ENCODE assay signal across 24 mouse cellular contexts in the genomic region with DNA sequence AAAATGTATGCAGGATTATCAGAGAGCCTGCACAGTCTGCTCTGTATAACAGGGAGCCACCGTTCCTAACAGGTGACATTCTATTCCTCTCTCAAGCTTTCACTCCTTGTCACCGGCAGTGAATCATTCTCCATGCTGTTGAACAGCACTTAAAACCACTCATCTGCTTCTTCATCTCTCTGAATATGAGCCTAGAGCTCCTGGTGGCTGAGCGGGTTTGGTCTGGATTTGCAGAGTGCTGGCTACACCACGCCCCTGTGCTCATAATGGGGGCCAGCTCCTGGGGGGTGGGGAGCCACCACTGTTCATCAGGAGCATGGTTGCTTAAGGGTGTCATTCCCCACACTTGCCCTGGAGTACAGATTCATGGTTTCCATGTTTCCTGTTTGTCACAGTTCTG.
DNase-seq lines count a peak whose midpoint lies in the region; ATAC-seq and TF ChIP-seq lines count a peak whose summit lies in the region.
"Had no signal": no experiment of that assay in that cellular context is flagged by ENCODE, and none has a peak within 500 bp of the region (broad histone marks: within the 10 kb centered on the region; RNA-seq: fewer than 3 reads in every experiment).

No protein-coding gene starts in this region.

- H3K4me3 ChIP-seq in hindbrain, embryonic 16.5 days (ENCODE audit: low read length) = no peak overlapping the region
- H3K4me3 ChIP-seq in hindbrain, embryonic 10.5 days = no peak overlapping the region
- H3K4me3 ChIP-seq in neural tube, embryonic 14.5 days (ENCODE audit: low read depth, low read length) = no peak overlapping the region
- H3K4me3 ChIP-seq: forebrain, embryonic 13.5 days; heart, embryonic 13.5 days; kidney, embryonic 15.5 days; liver, embryonic 13.5 days; lung, embryonic 15.5 days; megakaryocyte, embryonic 14.5 days had no signal

- 89% methylated on average over 4 of the region's 4 CpGs for whole genome bisulfite sequencing in hindbrain, embryonic 16.5 days
- WGBS in hindbrain, embryonic 10.5 days = 85% methylated on average over 4 of the region's 4 CpGs
- WGBS in neural tube, embryonic 14.5 days = 78% methylated on average over 4 of the region's 4 CpGs

- H3K4me2 ChIP-seq in hindbrain, embryonic 16.5 days (ENCODE audit: low read length) = no peak overlapping the region
- H3K4me2 ChIP-seq in neural tube, embryonic 14.5 days (ENCODE audit: low read depth, low read length) = no peak overlapping the region
- H3K4me2 ChIP-seq: forebrain, embryonic 13.5 days; heart, embryonic 13.5 days; kidney, embryonic 15.5 days; liver, embryonic 13.5 days; lung, embryonic 15.5 days had no signal

- no peak for TF ChIP-seq CTCF in brain, embryonic 14.5 days (IDR thresholded peaks at IDR 0.05; ENCODE audit: borderline replicate concordance, extremely low read depth, insufficient read depth, insufficient read length)

- no peak overlapping the region for H3K9ac ChIP-seq in hindbrain, embryonic 16.5 days (ENCODE audit: low read depth, low read length)
- no peak overlapping the region for H3K9ac ChIP-seq in neural tube, embryonic 14.5 days (replicated peaks; ENCODE audit: low read depth, low read length)
- H3K9ac ChIP-seq: forebrain, embryonic 13.5 days; heart, embryonic 13.5 days; kidney, embryonic 15.5 days; liver, embryonic 13.5 days; lung, embryonic 15.5 days had no signal

- no peak overlapping the region for H3K27ac ChIP-seq in hindbrain, embryonic 16.5 days (ENCODE audit: low read depth, low read length)
- no peak overlapping the region for H3K27ac ChIP-seq in hindbrain, embryonic 10.5 days
- no peak overlapping the region for H3K27ac ChIP-seq in neural tube, embryonic 14.5 days (ENCODE audit: low read depth, low read length)
- H3K27ac ChIP-seq: forebrain, embryonic 13.5 days; heart, embryonic 13.5 days; kidney, embryonic 15.5 days; liver, embryonic 13.5 days; lung, embryonic 15.5 days had no signal

- no peak for TF ChIP-seq POLR2A in brain, embryonic 14.5 days (IDR thresholded peaks at IDR 0.05; ENCODE audit: borderline replicate concordance, extremely low read depth, insufficient read depth, insufficient read length, poor library complexity, severe bottlenecking)

- no peaks in the 10 kb centered on the region for H3K36me3 ChIP-seq in hindbrain, embryonic 16.5 days (ENCODE audit: control insufficient read depth, insufficient read depth, low read length)
- H3K36me3 ChIP-seq in hindbrain, embryonic 10.5 days = no peaks in the 10 kb centered on the region
- no peaks in the 10 kb centered on the region for H3K36me3 ChIP-seq in neural tube, embryonic 14.5 days (ENCODE audit: control insufficient read depth, insufficient read depth, low read length)
- H3K36me3 ChIP-seq: heart, embryonic 13.5 days; kidney, embryonic 15.5 days; liver, embryonic 13.5 days; lung, embryonic 15.5 days had no signal

- ATAC-seq in hindbrain, embryonic 16.5 days = 0 out of 2 replicates have a peak, but pooled peaks have one; percentile 58
- peak; percentile 41; the same call in 1 of the 2 replicates for ATAC-seq in neural tube, embryonic 14.5 days (ENCODE audit: low read depth)
- ATAC-seq: forebrain, embryonic 13.5 days had no signal

- no peak for DNase-seq in hindbrain, embryonic 10.5 days (ENCODE audit: low spot score)
- DNase-seq in lung, postnatal 36 days = peak; percentile 22
- DNase-seq in lung, postnatal 14 days = no peak
- peak; percentile 13 for DNase-seq in brain, embryonic 14.5 days (ENCODE audit: low read depth)
- DNase-seq in embryo, embryonic 10 days (ENCODE audit: low spot score) = no peak
- DNase-seq: adrenal gland, adult 2 months; cerebellum, adult 2 months; cerebellum, postnatal 25 days; gastrocnemius, postnatal 14 days; heart, adult 18-20 months; heart, postnatal 14 days; kidney, adult 11 months; kidney, postnatal 4 days; liver, embryonic 13.5 days; midbrain, embryonic 14.5 days; right cerebral cortex, postnatal 14 days; spleen, adult 18-20 months had no signal

- no peaks in the 10 kb centered on the region for H3K27me3 ChIP-seq in hindbrain, embryonic 16.5 days (replicated peaks; ENCODE audit: control insufficient read depth, insufficient read depth, low read length)
- no peaks in the 10 kb centered on the region for H3K27me3 ChIP-seq in hindbrain, embryonic 10.5 days (ENCODE audit: insufficient read depth, poor library complexity, severe bottlenecking)
- no peaks in the 10 kb centered on the region for H3K27me3 ChIP-seq in neural tube, embryonic 14.5 days (ENCODE audit: control insufficient read depth, insufficient read depth, low read length)
- H3K27me3 ChIP-seq: forebrain, embryonic 13.5 days; heart, embryonic 13.5 days; kidney, embryonic 15.5 days; liver, embryonic 13.5 days; lung, embryonic 15.5 days had no signal

- no peaks in the 10 kb centered on the region for H3K4me1 ChIP-seq in hindbrain, embryonic 16.5 days (ENCODE audit: control insufficient read depth, insufficient read depth, low read depth, low read length)
- H3K4me1 ChIP-seq in hindbrain, embryonic 10.5 days (replicated peaks) = no peaks in the 10 kb centered on the region
- H3K4me1 ChIP-seq in neural tube, embryonic 14.5 days (ENCODE audit: control insufficient read depth, insufficient read depth, low read length) = no peaks in the 10 kb centered on the region
- H3K4me1 ChIP-seq: forebrain, embryonic 13.5 days; kidney, embryonic 15.5 days; liver, embryonic 13.5 days; megakaryocyte, embryonic 14.5 days had no signal

- H3K9me3 ChIP-seq in hindbrain, embryonic 16.5 days (ENCODE audit: control insufficient read depth, low read length) = no peaks in the 10 kb centered on the region
- no peaks in the 10 kb centered on the region for H3K9me3 ChIP-seq in hindbrain, embryonic 10.5 days
- H3K9me3 ChIP-seq in neural tube, embryonic 14.5 days (ENCODE audit: control insufficient read depth, low read length) = no peaks in the 10 kb centered on the region
- H3K9me3 ChIP-seq: forebrain, embryonic 13.5 days; heart, embryonic 13.5 days; kidney, embryonic 15.5 days; liver, embryonic 13.5 days; lung, embryonic 15.5 days had no signal

Comparison
In these comparisons a context has a peak if more than half of its experiments do, and no peak if none do; other contexts are left out.
1. DNase-seq: peak in lung, postnatal 36 days (single experiment) and brain, embryonic 14.5 days (single experiment); none in hindbrain, embryonic 10.5 days (single experiment), lung, postnatal 14 days (single experiment) and embryo, embryonic 10 days (single experiment).